Mouse (Mus musculus) midbrain, embryonic 10.5 days (tissue): ENCODE measurements at regions not wholly inside any gene's neighbourhood (a gene's known extent, or its start where the extent isn't known, plus 50 kb on each side); places are given as distances from the start of the nearest gene placed in this dataset.

Experiments used
- DNase-seq: peaks from one replicate; pipeline ENCODE4 v3.0.0-alpha.2; 2017; ENCODE audit warnings: low spot score
- H3K27ac ChIP-seq: fragments of 300-500 bp; sonication (generic); replicated peaks from 2 replicates; pipeline ENCODE4 v1.5.1; 2016; ENCODE audit warnings: mild to moderate bottlenecking
- H3K27me3 ChIP-seq: fragments of 300-500 bp; sonication (generic); 2 replicates; pipeline ENCODE4 v1.6.1; 2016; ENCODE audit warnings: low read depth, mild to moderate bottlenecking; ENCODE audit not compliant: poor library complexity, severe bottlenecking
- H3K36me3 ChIP-seq: fragments of 300-500 bp; sonication (generic); 2 replicates; pipeline ENCODE4 v1.6.1; 2016; ENCODE audit warnings: mild to moderate bottlenecking, moderate library complexity
- H3K4me1 ChIP-seq: fragments of 300-500 bp; sonication (generic); 2 replicates; pipeline ENCODE4 v1.6.1; 2016
- H3K4me3 ChIP-seq: fragments of 300-500 bp; sonication (generic); 2 replicates; pipeline ENCODE4 v1.5.1; 2016; ENCODE audit warnings: mild to moderate bottlenecking, moderate library complexity
- H3K9me3 ChIP-seq: fragments of 300-500 bp; sonication (generic); replicated peaks from 2 replicates; pipeline ENCODE4 v1.6.1; 2016; ENCODE audit warnings: mild to moderate bottlenecking
- WGBS: fragments of 180-500 bp; shearing (Covaris S2); methylation state at CpG from one replicate; pipeline ENCODE4 v1.1.7; 2016; 5-methylcytosine and 5-hydroxymethylcytosine counted together

DNA sequence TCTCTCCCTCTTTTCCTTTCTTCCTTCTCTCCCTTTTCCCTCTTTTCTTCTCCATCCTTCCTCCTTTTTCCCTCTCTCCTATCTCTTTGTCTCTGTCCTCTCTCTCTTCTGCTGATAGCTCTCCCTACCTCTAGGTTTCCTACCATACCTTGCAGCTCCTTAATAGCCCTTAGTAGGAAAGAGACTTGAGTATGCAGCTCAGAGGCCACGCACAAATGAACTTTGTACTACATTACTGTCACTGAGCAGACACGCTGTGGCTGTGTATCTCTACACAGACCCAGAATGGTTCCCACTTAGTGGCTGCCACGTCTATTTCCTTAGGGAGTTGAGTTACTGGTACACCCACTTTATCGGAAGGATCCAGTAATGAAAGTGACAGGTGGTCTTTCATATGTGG, 147.5 kb downstream of the Bcl2l11 start:
- no peaks in the 10 kb centered on the region for H3K36me3 ChIP-seq
- WGBS: 71% methylated on average over 4 of the region's 4 CpGs
- H3K9me3 ChIP-seq: no peaks in the 10 kb centered on the region
- peaks cover 18% of the 10 kb centered on the region for H3K4me1 ChIP-seq
- H3K27me3 ChIP-seq: no peaks in the 10 kb centered on the region
- no peak for DNase-seq
- no peak overlapping the region for H3K4me3 ChIP-seq
- H3K27ac ChIP-seq: no peak overlapping the region

DNA sequence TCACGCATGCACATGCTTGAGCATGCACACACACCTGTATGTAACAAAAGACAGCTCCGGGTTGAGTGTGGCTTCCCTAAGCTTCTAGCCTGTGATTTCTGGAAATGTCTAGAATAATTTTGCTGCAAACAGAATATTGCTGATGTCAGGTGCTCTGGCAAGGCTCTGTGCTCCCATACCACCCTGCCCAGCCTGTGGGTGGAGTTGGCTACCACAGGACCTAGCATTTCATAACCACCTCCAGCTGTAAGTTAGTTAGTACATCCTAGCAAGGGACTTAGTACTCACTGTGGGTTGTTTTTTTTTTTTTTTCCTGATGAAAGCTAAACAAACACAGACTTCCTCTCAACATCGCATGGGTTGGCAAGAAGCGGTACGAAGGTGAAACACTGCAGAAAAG, 150.5 kb downstream of the Bcl2l11 start:
- no peaks in the 10 kb centered on the region for H3K27me3 ChIP-seq
- DNase-seq: no peak
- no peak overlapping the region for H3K4me3 ChIP-seq
- H3K27ac ChIP-seq: no peak overlapping the region
- no peaks in the 10 kb centered on the region for H3K9me3 ChIP-seq
- H3K4me1 ChIP-seq: peaks cover 23% of the 10 kb centered on the region
- H3K36me3 ChIP-seq: no peaks in the 10 kb centered on the region
- 84% methylated on average over 5 of the region's 5 CpGs for WGBS

DNA sequence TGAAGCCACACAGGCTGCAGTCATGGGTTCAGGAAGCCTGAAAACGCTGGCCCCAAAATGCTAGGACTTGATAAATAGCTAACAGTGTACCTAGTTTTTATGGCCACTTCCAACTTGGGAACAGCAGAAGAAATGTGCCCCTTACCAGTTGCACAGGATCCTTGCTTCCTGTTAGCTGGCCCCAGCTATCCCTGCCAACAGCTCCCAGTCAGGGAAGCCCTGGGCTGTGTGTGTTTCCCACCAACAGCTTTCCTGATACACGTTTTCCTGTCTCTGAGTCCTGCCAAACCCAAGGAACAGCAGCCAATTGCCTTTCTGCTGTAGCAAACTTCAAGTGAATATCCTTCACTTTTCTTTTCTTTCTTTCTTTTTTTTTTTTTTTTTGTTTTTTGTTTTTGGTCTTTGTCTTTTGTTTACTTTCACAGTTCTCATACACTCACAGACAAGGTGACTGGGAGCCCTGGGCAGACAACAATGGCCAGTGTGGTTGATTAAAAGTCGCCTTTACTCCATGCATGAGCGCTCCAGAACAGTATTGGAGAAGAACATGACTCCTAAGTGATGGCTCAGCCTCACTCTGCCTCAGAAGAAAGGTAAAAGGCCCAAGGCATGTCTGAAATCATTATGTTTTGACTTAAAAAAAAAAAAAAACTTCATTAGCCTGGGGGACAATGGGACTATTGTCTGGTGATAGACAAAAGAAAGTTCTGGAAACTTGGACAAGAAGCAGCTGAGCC, 151.7 kb downstream of the Bcl2l11 start:
- DNase-seq: no peak
- Histone ChIP-seq H3K9me3 (no peaks in the 10 kb centered on the region), H3K4me1 (peaks cover 27% of the 10 kb centered on the region), H3K36me3 (no peaks in the 10 kb centered on the region), H3K27ac (peak overlapping the region; percentile 52), H3K27me3 (no peaks in the 10 kb centered on the region), H3K4me3 (no peak overlapping the region)
- 45% methylated on average over 4 of the region's 4 CpGs for WGBS

DNA sequence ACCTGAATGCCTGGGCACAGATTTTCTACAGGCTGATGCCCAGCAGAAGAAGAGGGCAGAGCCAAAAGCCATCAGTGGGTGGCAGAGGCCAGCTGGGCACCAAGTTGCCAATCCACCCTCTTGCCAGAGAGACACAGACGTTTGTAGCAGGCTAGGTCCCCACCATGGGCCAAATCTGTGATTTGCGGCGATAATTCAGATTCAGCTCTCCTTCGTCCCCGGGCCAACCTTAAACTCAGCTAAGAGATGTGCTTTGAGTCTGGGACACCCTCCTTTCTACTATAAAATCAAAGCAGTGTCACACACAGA, 152.2 kb downstream of the Bcl2l11 start:
- Histone ChIP-seq H3K27ac (peak overlapping the region; percentile 42; the same call in 1 of the 2 replicates), H3K4me1 (peaks cover 32% of the 10 kb centered on the region), H3K36me3 (no peaks in the 10 kb centered on the region), H3K27me3 (no peaks in the 10 kb centered on the region), H3K4me3 (no peak overlapping the region), H3K9me3 (no peaks in the 10 kb centered on the region)
- WGBS: 76% methylated on average over 5 of the region's 5 CpGs
- no peak for DNase-seq

DNA sequence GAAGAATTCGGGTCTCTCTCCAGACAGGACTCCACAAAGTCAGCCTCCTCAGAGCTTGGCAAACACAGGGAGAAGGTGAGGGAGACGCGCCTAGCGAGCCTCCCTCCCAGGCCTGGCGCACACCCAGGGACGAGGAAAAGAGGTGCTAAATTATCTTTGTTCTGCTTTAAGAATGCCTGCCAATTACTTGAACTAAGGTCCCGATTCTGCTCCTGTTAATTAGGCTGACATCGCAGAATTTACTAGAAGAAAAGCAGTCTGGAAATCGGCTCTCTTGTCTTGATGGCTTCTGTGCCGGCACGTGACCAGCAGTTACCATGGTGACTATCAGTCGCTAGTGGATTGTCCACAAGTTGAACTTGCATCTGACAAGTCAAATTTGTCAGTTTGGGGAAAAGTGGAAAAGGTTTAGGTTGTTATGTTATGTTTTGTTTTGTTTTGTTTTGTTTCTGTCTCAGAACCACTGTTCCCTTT, 152.8 kb downstream of the Bcl2l11 start:
- H3K9me3 ChIP-seq: no peaks in the 10 kb centered on the region
- no peak for DNase-seq
- peaks cover 32% of the 10 kb centered on the region for H3K4me1 ChIP-seq
- H3K27me3 ChIP-seq: no peaks in the 10 kb centered on the region
- 61% methylated on average over 12 of the region's 12 CpGs for WGBS
- no peak overlapping the region for H3K27ac ChIP-seq
- H3K4me3 ChIP-seq: no peak overlapping the region
- H3K36me3 ChIP-seq: no peaks in the 10 kb centered on the region

DNA sequence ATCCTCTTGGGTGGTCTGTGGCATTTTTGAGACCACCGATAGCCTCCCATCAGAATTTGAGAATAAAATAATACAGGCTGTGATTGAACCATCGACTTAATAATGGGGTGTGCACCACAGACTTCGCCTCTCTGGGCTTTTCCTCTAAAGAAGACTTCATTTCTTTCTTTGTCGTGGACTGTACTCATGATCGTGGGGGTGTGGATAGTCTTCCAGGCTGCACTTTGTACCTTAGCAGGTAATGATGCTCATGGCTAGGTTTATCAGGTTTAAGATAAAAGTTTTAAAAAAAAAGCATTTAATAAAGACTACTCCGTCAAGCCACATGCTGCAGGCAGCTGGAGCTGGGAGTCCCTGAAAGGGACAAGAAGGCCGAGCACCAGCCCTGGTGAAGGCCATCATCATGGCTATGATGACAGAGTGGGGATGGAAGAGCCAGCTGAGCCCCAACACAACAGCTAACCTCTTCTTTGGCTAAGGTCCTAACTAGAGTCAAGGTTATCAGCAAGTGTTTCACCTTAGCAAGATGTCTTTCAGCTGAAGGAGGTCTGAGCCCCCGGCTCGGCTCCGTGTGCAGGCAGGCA, 153.4 kb downstream of the Bcl2l11 start:
- WGBS: 89% methylated on average over 10 of the region's 10 CpGs
- Histone ChIP-seq H3K36me3 (no peaks in the 10 kb centered on the region), H3K4me1 (peaks cover 36% of the 10 kb centered on the region), H3K9me3 (no peaks in the 10 kb centered on the region), H3K4me3 (no peak overlapping the region), H3K27me3 (no peaks in the 10 kb centered on the region), H3K27ac (no peak overlapping the region)
- DNase-seq: no peak

DNA sequence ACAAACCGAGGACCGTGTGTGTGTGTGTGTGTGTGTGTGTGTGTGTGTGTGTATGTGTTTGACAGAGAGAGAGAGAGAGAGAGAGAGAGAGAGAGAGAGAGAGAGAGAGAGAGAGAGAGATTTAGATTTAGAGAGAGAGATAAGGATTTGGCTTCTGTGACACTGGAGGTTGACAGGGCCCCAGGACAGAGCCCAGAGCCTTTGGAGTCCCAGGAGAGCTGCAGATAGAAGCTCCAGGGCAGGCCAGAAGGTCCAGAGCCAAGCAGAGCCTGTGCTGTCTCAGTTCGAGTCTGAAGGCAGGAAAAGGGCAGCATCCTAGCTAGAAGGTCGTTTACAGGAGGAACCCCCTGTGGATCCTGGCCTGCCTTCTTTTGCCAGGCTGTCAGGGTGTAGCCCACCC, 156.8 kb downstream of the Bcl2l11 start:
- H3K27me3 ChIP-seq: peaks cover 9% of the 10 kb centered on the region
- no peaks in the 10 kb centered on the region for H3K9me3 ChIP-seq
- H3K27ac ChIP-seq: peak overlapping the region; percentile 38; the same call in 1 of the 2 replicates
- WGBS: 44% methylated on average over 4 of the region's 4 CpGs
- H3K4me1 ChIP-seq: peaks cover 34% of the 10 kb centered on the region
- no peak overlapping the region for H3K4me3 ChIP-seq
- no peak for DNase-seq
- H3K36me3 ChIP-seq: no peaks in the 10 kb centered on the region

DNA sequence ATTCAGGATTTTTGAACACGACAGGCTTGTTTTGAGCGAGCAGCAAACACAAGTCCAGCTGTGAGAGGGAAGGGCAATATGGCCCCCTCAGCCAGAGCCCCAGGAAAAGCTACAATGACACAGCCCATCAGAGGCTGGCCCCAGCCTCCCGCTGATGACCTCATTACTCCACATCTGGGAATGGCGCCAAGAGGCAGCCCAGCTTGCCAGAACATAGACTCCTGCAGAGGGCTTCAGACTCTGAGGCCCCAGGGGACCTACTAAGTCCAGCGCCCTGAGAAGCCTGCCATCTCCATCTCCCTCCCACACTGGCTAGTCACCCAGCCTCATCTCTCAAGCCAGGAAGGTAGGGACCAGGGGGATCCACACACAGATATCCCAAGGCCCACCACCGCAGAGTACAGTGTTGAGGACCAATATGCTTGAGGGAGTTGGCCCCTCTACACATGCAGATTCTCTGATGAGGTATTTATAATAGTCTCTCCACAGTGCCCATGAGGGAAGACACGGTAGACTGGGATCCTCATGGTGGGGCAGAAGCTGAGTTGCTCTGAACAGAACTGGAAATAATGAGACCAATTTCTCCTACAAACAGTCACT, 159.1 kb downstream of the Bcl2l11 start:
- WGBS: 86% methylated on average over 7 of the region's 7 CpGs
- Histone ChIP-seq H3K9me3 (no peaks in the 10 kb centered on the region), H3K4me3 (no peak overlapping the region), H3K36me3 (no peaks in the 10 kb centered on the region), H3K27ac (no peak overlapping the region; the same call in 1 of the 2 replicates), H3K4me1 (peaks cover 30% of the 10 kb centered on the region), H3K27me3 (peaks cover 13% of the 10 kb centered on the region)
- no peak for DNase-seq

DNA sequence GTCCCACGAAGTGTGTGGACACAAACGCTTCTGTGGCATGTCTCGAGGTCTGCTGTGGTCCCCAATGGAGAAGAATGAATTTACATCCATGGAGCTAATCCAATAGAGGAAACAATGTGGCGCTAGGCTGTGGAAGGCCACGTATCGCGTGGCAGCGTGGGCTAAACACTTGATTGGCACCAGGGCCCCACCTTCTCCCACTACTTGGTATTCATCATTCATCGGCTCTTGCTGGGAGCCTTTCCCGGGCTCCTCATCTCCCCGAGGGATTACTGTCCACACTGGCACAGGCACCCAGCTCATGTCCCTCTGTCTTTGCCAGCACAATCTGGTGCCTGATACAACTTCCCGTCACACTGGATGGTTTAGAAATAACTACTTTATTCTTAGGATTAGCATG, 159.6 kb downstream of the Bcl2l11 start:
- no peak for DNase-seq
- peaks cover 30% of the 10 kb centered on the region for H3K4me1 ChIP-seq
- WGBS: 89% methylated on average over 12 of the region's 12 CpGs

DNA sequence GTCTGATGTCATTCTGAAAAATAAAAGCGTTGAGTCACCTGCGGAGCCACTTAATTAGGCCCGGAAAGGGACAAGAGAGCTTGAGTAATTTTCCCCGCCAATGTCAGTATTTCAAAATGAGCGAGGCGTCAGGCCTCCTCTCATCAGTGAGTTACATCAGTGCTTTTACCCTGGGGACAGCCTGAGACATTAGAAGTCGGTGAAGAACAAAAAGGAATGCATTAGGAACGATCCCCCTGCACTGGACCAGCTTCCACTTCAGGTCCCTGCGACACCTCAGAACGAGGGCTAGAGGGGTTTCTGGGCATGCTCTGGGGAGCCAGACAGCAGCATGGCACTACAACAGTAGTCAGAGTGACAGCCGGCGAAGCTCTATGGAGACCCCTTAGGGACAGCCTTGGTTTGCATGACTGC, 162.3 kb downstream of the Bcl2l11 start:
- no peak for DNase-seq
- H3K4me3 ChIP-seq: no peak overlapping the region
- peaks cover 6% of the 10 kb centered on the region; the same call in 1 of the 2 replicates for H3K9me3 ChIP-seq
- no peak overlapping the region for H3K27ac ChIP-seq
- no peaks in the 10 kb centered on the region for H3K36me3 ChIP-seq
- 47% methylated on average over 12 of the region's 12 CpGs for WGBS
- peaks cover 22% of the 10 kb centered on the region for H3K4me1 ChIP-seq
- peaks cover 13% of the 10 kb centered on the region for H3K27me3 ChIP-seq

More for the DNA sequence above, 159.6 kb downstream of the Bcl2l11 start:
- H3K27ac ChIP-seq: no peak overlapping the region
- H3K4me3 ChIP-seq: no peak overlapping the region
- no peaks in the 10 kb centered on the region for H3K36me3 ChIP-seq
- H3K27me3 ChIP-seq: peaks cover 13% of the 10 kb centered on the region
- no peaks in the 10 kb centered on the region for H3K9me3 ChIP-seq

DNA sequence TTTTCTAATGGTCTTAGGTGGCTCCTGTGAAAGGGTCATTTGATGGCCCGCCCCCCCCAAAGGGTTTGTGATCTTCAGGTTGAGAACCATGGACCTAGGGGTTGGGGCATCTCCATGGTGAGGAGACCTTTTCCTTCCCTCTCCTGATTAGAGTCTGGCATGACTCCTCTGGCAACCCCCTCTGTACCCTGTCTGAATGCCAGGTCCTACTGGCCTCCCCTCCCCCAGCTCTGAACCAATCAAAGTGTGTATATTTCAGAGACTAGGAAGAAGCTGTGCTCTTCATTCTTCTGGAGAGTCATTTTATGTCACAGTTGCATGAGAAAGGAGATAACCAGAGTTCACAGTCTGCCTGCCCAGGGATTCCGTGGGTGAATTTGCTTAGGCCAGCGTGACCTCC, 164.8 kb downstream of the Bcl2l11 start:
- Histone ChIP-seq H3K4me1 (peaks cover 13% of the 10 kb centered on the region), H3K27ac (no peak overlapping the region), H3K4me3 (no peak overlapping the region), H3K36me3 (no peaks in the 10 kb centered on the region), H3K9me3 (peaks cover 6% of the 10 kb centered on the region; the same call in 1 of the 2 replicates), H3K27me3 (peaks cover 13% of the 10 kb centered on the region)
- whole genome bisulfite sequencing: 97% methylated on average over 3 of the region's 3 CpGs
- DNase-seq: no peak

DNA sequence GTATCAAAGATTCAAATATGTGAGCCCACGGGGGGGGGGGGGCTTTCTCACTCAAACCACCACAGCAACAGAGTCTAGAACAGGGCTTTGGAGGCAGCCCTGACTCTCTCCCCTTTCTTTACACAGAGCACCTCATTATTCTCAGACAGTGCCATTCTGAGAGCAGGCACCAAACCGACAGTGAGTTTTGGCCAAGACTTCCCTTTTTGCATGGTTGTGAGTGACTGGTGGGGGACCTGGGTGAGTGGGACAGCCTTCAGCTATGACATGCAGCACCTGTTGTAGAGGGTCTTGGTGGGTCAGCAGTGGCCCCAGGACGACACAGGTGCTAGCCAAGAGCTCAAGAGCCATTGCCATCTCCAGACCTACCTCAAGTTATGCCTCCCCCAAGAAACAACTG, 168.8 kb downstream of the Bcl2l11 start:
- Histone ChIP-seq H3K27ac (no peak overlapping the region), H3K27me3 (0 out of 2 replicates have a peak, but pooled peaks cover 2% of the 10 kb centered on the region), H3K9me3 (peaks cover 6% of the 10 kb centered on the region; the same call in 1 of the 2 replicates), H3K4me1 (no peaks in the 10 kb centered on the region), H3K4me3 (no peak overlapping the region), H3K36me3 (no peaks in the 10 kb centered on the region)
- 72% methylated on average over 3 of the region's 3 CpGs for WGBS
- DNase-seq: no peak

DNA sequence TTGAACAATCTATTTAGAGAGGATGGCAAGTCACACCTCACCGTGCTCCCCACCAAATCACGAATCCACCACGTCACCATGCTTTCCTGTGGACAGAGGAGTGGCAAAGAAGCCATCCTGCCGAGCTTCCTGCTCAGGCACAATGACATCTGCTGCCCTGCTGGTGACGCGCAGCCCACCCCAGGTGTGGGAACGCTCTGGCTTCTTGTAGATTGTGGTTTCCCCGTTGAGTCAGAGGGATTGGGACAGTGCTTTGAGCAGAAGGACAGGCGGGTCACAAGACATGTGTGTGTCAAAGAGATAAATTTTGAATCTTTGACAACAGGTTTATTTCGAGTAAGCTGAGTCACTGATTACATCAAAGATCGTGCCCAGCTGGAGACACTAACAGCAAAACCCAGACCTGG, 169.2 kb downstream of the Bcl2l11 start:
- WGBS: 79% methylated on average over 11 of the region's 11 CpGs
- Histone ChIP-seq H3K27ac (no peak overlapping the region), H3K4me3 (no peak overlapping the region), H3K27me3 (no peaks in the 10 kb centered on the region), H3K36me3 (no peaks in the 10 kb centered on the region), H3K4me1 (no peaks in the 10 kb centered on the region), H3K9me3 (peaks cover 6% of the 10 kb centered on the region; the same call in 1 of the 2 replicates)
- no peak for DNase-seq
